Mouse (Mus musculus) lung, postnatal 0 days (tissue): ENCODE measurements around the gene Glra3.

Experiments
- CTCF ChIP-seq: IDR thresholded peaks from 2 replicates; pipeline ENCODE4 v1.5.1; 2016; ENCODE audit warnings: antibody characterized with exemption, mild to moderate bottlenecking
- EP300 ChIP-seq: IDR thresholded peaks from 2 replicates; pipeline ENCODE4 v1.6.1; 2016; ENCODE audit warnings: antibody characterized with exemption, mild to moderate bottlenecking, control low read depth

- no peak for TF ChIP-seq CTCF
- TF ChIP-seq EP300, result peak; percentile 68
These were observed 114.1 kb downstream of the Glra3 start for GRCm38 (mm10) chr8:56054324-56054723.
